Mouse (Mus musculus) lung, adult 2 months (tissue): ENCODE measurements around the gene Slc45a3.

Experiments
- CTCF ChIP-seq: fragments of 200-500 bp; IDR thresholded peaks from 2 replicates; pipeline ENCODE4 v1.5.1; 2011; ENCODE audit warnings: mild to moderate bottlenecking, low read length, control low read depth; ENCODE audit not compliant: insufficient read depth
- POLR2A ChIP-seq: fragments of 200-500 bp; IDR thresholded peaks from 2 replicates; pipeline ENCODE4 v1.6.1; 2011; ENCODE audit warnings: low read depth, mild to moderate bottlenecking, control low read depth, low read length, borderline replicate concordance; ENCODE audit errors: extremely low read depth

DNA sequence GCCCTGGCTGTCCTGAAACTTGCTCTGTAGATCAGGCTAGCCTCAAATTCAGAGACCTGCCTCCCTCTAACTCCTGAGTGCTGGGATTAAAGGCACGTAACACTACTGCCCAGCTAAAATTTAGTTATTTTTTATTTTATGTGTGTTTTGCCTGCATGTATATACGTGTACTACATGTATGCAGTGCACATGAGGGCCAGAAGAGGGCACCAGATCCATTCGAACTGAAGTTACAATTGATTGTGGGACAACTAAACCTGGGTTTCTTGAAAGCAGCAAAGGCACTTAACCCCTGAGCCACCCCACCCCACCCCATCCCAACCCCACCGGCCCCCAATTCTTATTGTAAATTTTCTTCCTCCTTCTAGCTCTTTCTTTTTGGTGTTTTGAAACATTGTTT is 32.3 kb downstream of the Slc45a3 start:
- no peak for TF ChIP-seq POLR2A
- TF ChIP-seq CTCF, result peak; percentile 19; the same call in 1 of the 2 replicates
